Mouse (Mus musculus) lung, embryonic 14.5 days (tissue): Measurements from ENCODE around the gene Fxyd2. TPM values are rescaled to one million over a fixed set of nuclear protein-coding genes. Genes with fewer than 3 reads are reported as not detected.
A peak's percentile ranks its signal among the peaks of the same experiment; 100 is the strongest.

Experiments used
- ATAC-seq: fragments of 200-750 bp; cut with Nextera tagmentation; 2 replicates; pipeline ENCODE4 v1.8.0; 2017; ENCODE audit warnings: mild to moderate bottlenecking, moderate TSS enrichment, moderate library complexity; ENCODE audit not compliant: insufficient read depth
- DNase-seq: peaks from one replicate; pipeline ENCODE4 v3.0.0-alpha.2; 2015
- H3K27ac ChIP-seq: fragments of 300-500 bp; sonication (generic); 2 replicates; pipeline ENCODE4 v1.5.1; 2014; ENCODE audit warnings: low read depth, mild to moderate bottlenecking, moderate library complexity
- H3K27me3 ChIP-seq: fragments of 300-500 bp; sonication (generic); 2 replicates; pipeline ENCODE4 v1.6.1; 2014; ENCODE audit warnings: low read length, control low read depth; ENCODE audit not compliant: insufficient read depth
- H3K36me3 ChIP-seq: fragments of 300-500 bp; sonication (generic); 2 replicates; pipeline ENCODE4 v1.6.1; 2014; ENCODE audit warnings: control low read depth; ENCODE audit not compliant: insufficient read depth
- H3K4me1 ChIP-seq: fragments of 300-500 bp; sonication (generic); 2 replicates; pipeline ENCODE4 v1.6.1; 2014; ENCODE audit warnings: antibody characterized with exemption, control low read depth; ENCODE audit not compliant: insufficient read depth
- H3K4me2 ChIP-seq: fragments of 300-500 bp; sonication (generic); 2 replicates; pipeline ENCODE4 v1.6.1; 2014; ENCODE audit warnings: mild to moderate bottlenecking
- H3K4me3 ChIP-seq: fragments of 300-500 bp; sonication (generic); 2 replicates; pipeline ENCODE4 v1.5.1; 2014; ENCODE audit warnings: low read depth, low read length
- H3K9ac ChIP-seq: fragments of 300-500 bp; sonication (generic); 2 replicates; pipeline ENCODE4 v1.6.1; 2014
- H3K9me3 ChIP-seq: fragments of 300-500 bp; sonication (generic); 2 replicates; pipeline ENCODE4 v1.6.1; 2016; ENCODE audit warnings: low read depth, low read length, control low read depth
- CTCF ChIP-seq: IDR thresholded peaks from 2 replicates; pipeline ENCODE4 v1.5.1; 2016; ENCODE audit warnings: antibody characterized with exemption, low read depth
- WGBS: fragments of 180-500 bp; shearing (Covaris S2); extraction: QIAGEN DNeasy Blood & Tissue Kit; methylation state at CpG from one replicate; pipeline ENCODE4 v1.1.7; 2014; 5-methylcytosine and 5-hydroxymethylcytosine counted together
- polyA plus RNA-seq: library from polyadenylated mRNA; unstranded; fragments of >200 nt; fragmentation: Nextera tagmentation; extraction: Ambion mirVana; gene quantifications from 2 replicates; pipeline ENCODE4 v1.2.1, GENCODE M21; 2014

Fxyd2 gene
- polyA plus RNA-seq: 1.2 and 1.5 TPM in 2 replicates

DNA sequence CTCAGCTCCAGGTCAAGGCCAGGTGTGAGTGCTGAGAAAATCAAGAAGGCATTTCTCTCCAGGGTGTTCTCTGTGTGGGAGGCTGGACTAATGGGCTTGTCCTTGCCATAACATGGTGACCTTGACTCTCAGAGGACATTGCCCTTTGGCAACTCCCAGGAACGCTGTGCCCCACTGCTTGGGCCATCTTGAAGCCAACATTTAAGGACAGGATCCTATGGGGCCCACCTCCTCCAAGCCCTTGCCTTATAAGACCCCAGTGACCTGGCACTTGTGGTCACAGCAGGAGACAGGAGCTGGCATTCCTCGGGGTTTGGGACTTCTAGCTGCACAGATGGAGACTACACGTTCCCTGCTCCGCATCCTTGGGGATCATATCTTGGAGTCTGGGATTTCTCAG lies at the start of gene Fxyd2:
Gene Fxyd2 (plus strand): TSS at position 236 of the 400 bp plus-strand sequence.
- Histone ChIP-seq H3K4me2 (no peak within 1 kb of the TSS), H3K36me3 (no peaks in the 10 kb centered on the region; the same call in 1 of the 2 replicates), H3K9ac (no peak within 1 kb of the TSS), H3K9me3 (no peaks in the 10 kb centered on the region), H3K27me3 (no peaks in the 10 kb centered on the region), H3K27ac (no peak within 1 kb of the TSS), H3K4me1 (no peaks in the 10 kb centered on the region), H3K4me3 (no peak within 1 kb of the TSS)
- 75% methylated on average over 4 of the region's 4 CpGs for WGBS
- no peak for TF ChIP-seq CTCF
- DNase-seq (no peak), ATAC-seq (no peak)

DNA sequence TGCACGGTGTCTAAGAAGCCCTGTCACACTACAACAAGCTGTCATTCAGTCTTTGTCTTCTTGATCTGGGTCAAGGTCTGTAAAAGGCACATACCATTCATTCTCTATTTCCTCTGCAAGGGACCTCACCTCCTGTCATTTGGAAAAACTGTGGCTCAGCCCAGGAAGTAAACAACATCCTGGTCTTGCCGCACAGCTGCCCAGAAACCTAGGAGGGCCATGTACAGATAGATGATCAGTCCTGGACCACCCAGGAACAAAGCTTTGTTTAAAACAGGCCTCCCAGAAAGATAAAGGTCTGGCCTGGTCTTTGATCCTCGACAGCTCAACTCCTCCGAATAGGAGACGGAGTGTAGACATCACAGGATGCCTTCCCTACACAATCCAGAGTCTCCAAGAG lies 49.6 kb upstream of the Fxyd2 start:
- no peaks in the 10 kb centered on the region for H3K9me3 ChIP-seq
- DNase-seq (no peak), ATAC-seq (no peak)
- H3K27ac ChIP-seq: no peak overlapping the region
- H3K36me3 ChIP-seq: no peaks in the 10 kb centered on the region
- H3K9ac ChIP-seq: no peak overlapping the region
- WGBS: 11% methylated on average over 5 of the region's 5 CpGs
- H3K27me3 ChIP-seq: no peaks in the 10 kb centered on the region
- no peaks in the 10 kb centered on the region for H3K4me1 ChIP-seq
- no peak overlapping the region for H3K4me3 ChIP-seq
- H3K4me2 ChIP-seq: no peak overlapping the region
- TF ChIP-seq CTCF: no peak

DNA sequence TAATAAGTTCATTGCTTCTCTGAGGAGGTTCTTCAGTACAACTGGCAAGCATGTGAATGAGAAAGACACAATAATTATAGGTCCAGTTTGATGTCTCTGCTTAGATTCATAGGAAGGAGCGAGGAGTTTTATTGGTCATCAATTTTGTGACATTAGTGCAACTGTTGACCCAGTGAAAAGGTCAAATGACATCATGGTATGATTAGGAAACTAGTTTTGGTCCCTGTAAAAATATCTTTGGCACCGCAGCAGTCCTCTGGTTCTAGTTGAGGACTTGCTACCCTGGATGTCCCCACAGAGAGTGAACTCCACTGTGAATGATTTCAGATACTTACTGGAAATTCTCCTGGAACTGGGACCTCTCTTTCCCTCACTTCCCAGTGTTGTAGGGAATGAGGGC lies 44.3 kb upstream of the Fxyd2 start:
- Histone ChIP-seq H3K27me3 (no peaks in the 10 kb centered on the region), H3K4me2 (no peak overlapping the region), H3K4me3 (no peak overlapping the region), H3K27ac (no peak overlapping the region), H3K36me3 (no peaks in the 10 kb centered on the region), H3K9ac (no peak overlapping the region), H3K9me3 (no peaks in the 10 kb centered on the region), H3K4me1 (no peaks in the 10 kb centered on the region)
- no peak for ATAC-seq
- TF ChIP-seq CTCF: no peak
- 81% methylated on average over 2 of the region's 2 CpGs for WGBS
- DNase-seq: no peak

DNA sequence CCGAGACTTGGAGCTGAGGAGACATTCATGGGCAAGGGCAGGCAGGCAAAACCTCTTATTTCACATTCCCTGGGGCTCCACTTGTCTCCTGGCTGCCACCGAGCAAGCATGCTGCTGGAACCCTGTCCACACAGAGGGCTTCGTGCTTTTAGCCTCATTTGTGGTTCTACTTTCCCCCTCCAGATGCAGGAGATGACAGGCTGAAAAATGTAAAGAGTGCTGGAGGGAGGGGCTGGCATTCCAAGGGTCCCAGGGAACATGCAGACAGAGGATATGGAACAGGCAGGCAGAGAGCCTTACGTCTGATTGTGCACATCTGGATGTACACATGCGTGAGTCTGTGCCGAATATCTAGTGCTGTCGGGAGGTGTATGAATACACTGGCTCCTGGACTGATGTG lies 41.1 kb upstream of the Fxyd2 start:
- H3K4me1 ChIP-seq: no peaks in the 10 kb centered on the region
- H3K27me3 ChIP-seq: no peaks in the 10 kb centered on the region
- no peaks in the 10 kb centered on the region for H3K36me3 ChIP-seq
- DNase-seq: no peak
- no peak overlapping the region for H3K4me2 ChIP-seq
- no peak overlapping the region for H3K4me3 ChIP-seq
- WGBS: 28% methylated on average over 7 of the region's 7 CpGs
- no peak for TF ChIP-seq CTCF
- H3K27ac ChIP-seq: no peak overlapping the region
- H3K9ac ChIP-seq: no peak overlapping the region
- no peak for ATAC-seq
- H3K9me3 ChIP-seq: no peaks in the 10 kb centered on the region

DNA sequence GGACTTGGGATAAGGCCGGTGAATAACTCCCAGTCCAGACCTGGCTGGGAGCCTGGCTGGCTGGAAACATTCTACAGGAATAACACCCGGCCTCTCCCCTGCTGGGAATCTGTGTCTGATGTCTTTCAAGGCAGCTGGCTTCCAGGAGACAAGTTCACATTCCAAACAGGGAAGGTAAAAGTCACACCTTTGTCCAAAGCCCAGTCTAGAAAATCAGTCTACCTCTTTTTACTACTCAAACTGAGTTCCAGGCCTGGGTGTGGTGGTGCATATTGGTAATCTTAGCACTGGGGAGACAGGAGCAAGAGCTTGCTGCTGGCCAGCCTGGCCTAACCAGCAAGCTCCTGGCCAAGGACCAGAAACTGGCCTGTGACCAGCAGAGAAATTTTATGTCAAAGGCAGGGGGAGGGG lies 37.4 kb upstream of the Fxyd2 start:
- TF ChIP-seq CTCF: no peak
- no peak for ATAC-seq
- H3K9me3 ChIP-seq: no peaks in the 10 kb centered on the region
- DNase-seq: peak; percentile 21
- no peak overlapping the region for H3K4me2 ChIP-seq
- H3K36me3 ChIP-seq: no peaks in the 10 kb centered on the region
- WGBS: 16% methylated on average over 2 of the region's 2 CpGs
- no peak overlapping the region; the same call in 1 of the 2 replicates for H3K9ac ChIP-seq
- no peak overlapping the region for H3K4me3 ChIP-seq
- no peaks in the 10 kb centered on the region for H3K27me3 ChIP-seq
- no peaks in the 10 kb centered on the region for H3K4me1 ChIP-seq
- H3K27ac ChIP-seq: peak overlapping the region; percentile 24; the same call in 1 of the 2 replicates

DNA sequence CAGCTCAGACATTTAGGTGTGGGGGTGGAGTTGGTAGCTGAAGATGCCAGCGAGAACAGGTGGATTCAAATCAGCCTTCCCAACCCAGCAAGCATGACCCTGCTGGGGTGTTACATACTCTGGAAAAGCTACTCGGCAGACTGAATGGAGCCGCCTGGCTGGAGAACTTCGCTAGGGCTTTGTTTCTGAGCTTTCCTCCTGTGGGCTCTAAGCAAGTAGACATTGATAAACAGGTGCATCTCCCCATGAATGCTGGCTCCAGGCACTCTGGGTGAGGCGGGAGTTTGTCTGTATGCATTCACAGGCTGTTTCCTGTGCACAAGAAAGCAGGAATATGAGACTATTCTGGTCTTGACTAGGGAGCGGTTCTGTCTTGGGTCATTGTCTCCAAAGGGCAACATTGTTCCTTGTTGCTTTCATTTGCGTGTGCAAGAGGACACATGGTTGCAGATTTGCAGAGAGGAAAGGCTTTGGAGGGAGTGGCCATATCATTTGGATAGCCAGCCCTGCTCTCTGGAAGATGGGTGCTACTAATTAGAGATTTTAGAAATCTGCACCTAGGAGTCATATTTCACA lies 35.7 kb upstream of the Fxyd2 start:
- WGBS: 60% methylated on average over 7 of the region's 7 CpGs
- no peak for ATAC-seq
- no peak for DNase-seq
- Histone ChIP-seq H3K4me2 (no peak overlapping the region), H3K4me1 (no peaks in the 10 kb centered on the region), H3K27ac (no peak overlapping the region), H3K27me3 (no peaks in the 10 kb centered on the region), H3K9ac (no peak overlapping the region), H3K4me3 (no peak overlapping the region), H3K36me3 (no peaks in the 10 kb centered on the region), H3K9me3 (no peaks in the 10 kb centered on the region)
- TF ChIP-seq CTCF: no peak

DNA sequence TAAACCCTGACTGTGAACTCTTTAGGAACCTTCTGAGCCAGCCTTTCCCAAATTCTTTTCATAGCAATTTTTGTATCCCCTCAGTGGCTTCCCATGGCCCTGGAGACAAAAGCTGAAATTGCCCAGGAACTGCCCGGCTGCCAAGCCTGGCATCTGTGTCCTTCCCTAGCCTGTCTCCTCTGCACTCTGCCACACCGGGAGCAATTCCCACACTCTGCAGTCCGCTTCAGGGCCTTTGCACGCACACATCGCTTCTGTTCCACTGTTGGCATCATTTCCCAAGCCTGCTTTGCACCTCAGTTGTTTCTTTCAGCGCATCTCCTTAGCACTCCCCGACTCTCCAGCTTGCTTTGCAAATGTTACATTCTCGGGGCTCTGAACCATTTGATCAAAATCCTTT lies 31.8 kb upstream of the Fxyd2 start:
- H3K27me3 ChIP-seq: no peaks in the 10 kb centered on the region
- no peak overlapping the region for H3K4me3 ChIP-seq
- TF ChIP-seq CTCF: no peak
- peaks cover 4% of the 10 kb centered on the region; the same call in 1 of the 2 replicates for H3K4me1 ChIP-seq
- H3K4me2 ChIP-seq: no peak overlapping the region
- 50% methylated on average over 8 of the region's 8 CpGs for whole genome bisulfite sequencing
- no peak overlapping the region for H3K9ac ChIP-seq
- ATAC-seq: no peak
- H3K9me3 ChIP-seq: no peaks in the 10 kb centered on the region
- DNase-seq: no peak
- no peak overlapping the region for H3K27ac ChIP-seq
- no peaks in the 10 kb centered on the region for H3K36me3 ChIP-seq

DNA sequence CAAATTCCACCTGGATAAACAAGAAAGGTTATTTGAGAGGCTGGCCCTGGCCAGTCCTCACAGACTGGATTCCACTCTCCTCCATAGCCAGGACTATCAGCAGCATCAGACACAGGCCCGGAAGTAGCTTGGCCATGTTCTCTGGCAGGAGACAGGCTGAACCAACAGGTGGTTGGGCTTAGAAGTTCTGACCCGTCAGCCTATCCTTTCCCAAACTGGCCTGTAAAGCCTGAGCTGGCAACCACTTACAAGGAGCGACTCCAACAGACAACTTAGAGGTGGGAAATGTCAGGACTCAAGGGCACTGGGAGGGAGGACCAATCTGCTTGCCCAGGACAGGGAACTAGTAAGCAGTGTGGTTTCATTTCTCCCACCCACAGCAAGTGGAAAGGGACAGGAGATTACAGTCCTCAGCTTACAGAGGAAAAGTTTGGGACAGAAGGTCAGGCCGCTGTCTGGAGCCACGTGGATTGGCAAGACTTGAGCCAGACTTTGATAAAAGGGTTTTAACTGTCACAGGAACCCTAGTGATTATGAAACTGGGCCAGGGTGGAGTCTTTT lies 31.0 kb upstream of the Fxyd2 start:
- Histone ChIP-seq H3K9ac (no peak overlapping the region), H3K9me3 (no peaks in the 10 kb centered on the region), H3K36me3 (no peaks in the 10 kb centered on the region), H3K4me2 (no peak overlapping the region), H3K4me3 (no peak overlapping the region), H3K4me1 (peaks cover 4% of the 10 kb centered on the region; the same call in 1 of the 2 replicates), H3K27me3 (no peaks in the 10 kb centered on the region), H3K27ac (no peak overlapping the region)
- 33% methylated on average over 5 of the region's 5 CpGs for WGBS
- ATAC-seq: no peak
- no peak for TF ChIP-seq CTCF
- DNase-seq: no peak
